Mouse (Mus musculus) right cerebral cortex, adult 18-20 months (tissue): ENCODE results near the gene Wnt5b.

Source experiments
- DNase-seq: peaks from one replicate; pipeline ENCODE4 v3.0.0; 2022; ENCODE audit warnings: mixed read lengths

The Wnt5b gene

DNA sequence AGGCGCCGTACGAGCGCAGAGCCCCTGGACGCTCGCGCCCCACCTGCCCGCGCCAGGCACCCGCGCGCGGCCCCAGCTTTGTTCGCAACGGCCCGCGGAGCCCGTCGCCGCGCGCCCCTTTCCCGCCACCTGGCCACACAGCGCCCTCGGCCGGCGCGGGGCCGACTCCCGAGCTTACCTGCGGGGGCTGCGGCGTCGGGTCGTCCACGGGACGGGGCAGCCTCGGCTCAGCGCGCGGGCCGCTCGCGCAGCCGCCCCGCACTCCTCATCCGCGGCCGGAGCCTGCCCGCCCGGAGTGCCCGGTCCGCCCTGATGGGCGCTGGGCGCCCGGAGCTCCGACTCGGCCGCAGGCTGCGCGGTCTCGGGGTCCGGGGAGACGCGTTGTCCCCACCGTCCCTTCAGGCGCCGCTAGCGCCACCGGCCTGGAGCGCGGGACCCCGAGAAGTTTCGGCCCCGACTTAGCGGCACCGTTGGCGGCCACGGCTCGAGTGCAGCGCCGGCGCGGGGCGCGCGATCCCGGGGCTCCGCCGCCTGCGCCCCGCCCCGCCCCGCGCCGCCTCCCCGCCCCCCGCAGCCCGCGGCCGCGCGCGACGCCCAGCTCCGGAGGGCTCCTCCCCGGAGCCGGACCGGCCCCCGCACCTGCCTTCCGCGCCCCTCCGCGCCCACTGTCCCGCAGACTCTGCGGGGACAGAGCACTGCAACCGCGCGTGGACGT is at the start of gene Wnt5b:
TSS of gene Wnt5b (minus strand) at position 545 of the 715 bp plus-strand sequence.
- no peak for DNase-seq

- no peak for DNase-seq
Measured at GRCm38 (mm10) chr6:119590872-119591271, 46.7 kb upstream of the Wnt5b start.

DNA sequence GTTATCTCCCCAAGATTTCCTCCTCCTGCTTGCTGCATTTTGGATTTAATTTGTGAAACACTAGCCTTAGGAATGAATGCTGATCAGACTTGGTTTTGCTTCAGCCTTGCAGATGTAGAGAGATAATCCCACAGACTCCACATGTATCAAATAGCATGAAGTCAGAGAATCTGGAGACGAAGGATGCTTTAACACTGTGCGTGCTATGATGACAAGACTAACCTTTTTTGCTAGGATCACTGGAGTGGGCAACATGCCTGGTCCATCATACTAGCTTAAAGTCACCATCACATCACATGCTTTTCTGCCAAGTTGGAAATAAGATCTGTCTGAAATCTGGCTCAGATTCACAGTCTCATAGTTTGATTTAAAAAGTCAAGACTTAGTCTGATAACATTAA is 43.8 kb upstream of the Wnt5b start:
- no peak for DNase-seq

DNA sequence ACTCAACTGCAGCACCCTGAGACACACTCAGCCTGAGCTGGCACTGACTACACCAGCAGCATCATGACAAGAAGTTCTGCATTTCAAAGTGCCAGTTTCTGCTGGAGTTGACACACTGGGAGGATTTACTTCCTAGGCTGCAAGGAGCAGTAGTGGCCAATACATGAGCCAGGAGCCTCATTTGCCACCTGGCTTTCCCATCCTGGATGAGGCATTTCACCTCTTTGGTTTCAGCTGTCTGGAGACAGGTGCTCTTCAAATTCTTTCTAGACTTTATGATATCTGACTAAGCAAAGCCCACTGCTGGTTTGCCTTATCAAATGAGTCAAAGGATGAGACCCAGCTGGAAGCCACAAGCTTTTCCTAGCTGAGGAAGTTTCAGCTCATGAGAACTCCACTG is 43.3 kb upstream of the Wnt5b start:
- DNase-seq: no peak

DNA sequence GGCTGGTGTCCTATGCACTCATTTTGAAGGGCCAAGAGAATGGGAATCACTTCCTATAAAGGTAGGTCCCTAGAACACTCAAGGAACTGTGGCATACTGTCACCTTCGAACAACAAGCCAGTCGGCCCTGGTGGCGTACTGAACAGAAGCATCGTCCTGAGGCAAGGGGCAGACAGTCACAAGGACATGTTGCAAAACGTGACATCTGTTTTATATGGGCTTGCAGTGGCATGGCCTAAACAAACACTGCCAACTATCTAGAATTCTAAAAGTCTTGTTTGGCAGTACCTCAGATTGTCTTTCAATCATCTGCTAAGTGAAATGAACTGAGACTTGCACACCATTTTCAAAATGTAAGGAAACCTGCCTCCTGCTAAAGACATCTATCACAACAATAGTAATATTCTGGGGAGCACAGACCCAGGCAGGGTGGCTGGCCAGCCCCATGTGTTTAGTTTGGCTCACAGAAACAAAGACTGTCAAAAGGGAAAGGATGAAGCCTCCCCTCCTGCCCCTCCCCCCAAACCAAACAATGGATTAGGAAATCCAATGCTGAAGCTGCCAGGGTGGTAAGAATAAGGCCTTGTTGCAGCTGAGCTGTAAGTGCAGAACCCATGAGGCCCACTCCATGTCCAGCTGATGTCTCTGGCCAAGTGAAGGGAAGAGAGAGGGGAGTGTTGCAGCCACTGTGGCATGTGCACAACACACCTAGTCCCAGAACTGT is 41.7 kb upstream of the Wnt5b start:
- peak; percentile 36 for DNase-seq

GRCm38 (mm10) chr6:119584061-119584460 is 39.9 kb upstream of the Wnt5b start:
- no peak for DNase-seq

DNA sequence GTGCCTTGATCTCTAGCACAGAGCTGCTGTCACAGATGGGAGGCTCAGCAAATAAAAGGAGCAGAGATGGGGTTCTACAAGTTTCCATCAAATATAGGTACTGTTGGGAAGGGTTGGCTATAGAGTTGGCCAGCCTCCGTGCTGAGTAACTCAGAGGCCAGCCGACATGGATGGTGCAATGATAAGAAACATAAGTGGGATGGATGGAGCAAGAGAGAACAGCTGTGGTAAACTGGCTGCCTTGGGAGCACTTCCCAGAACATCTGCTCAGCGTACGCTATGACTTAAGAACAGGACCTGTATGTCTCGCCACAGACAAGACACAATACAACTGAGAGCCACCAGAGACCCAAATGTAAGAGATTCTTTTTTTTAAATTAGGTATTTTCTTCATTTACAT is 39.0 kb upstream of the Wnt5b start:
- no peak for DNase-seq

- no peak for DNase-seq
Measured at GRCm38 (mm10) chr6:119576706-119577105, 32.6 kb upstream of the Wnt5b start.

DNA sequence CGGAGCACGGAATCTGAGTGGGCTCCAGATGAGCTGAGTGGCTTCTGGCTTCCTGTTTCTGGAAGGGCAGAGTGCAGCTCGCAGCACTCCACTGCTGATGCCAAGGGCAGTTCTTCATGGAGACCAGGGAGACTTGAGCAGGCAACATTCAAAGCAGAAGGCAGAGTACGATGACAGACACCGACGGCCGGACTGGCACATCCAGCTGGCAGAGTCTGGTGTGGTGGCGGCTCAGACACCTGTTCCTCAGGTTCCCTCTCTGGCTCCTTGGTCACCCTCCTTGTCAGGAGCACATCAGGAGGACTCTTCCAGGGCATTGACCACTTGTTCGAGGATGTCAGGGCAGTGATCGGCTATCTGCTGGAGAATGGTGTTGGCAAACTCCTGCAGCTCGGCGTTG is 31.2 kb upstream of the Wnt5b start:
- no peak for DNase-seq

- DNase-seq: no peak
Measured at GRCm38 (mm10) chr6:119572296-119572695, 28.1 kb upstream of the Wnt5b start.

DNA sequence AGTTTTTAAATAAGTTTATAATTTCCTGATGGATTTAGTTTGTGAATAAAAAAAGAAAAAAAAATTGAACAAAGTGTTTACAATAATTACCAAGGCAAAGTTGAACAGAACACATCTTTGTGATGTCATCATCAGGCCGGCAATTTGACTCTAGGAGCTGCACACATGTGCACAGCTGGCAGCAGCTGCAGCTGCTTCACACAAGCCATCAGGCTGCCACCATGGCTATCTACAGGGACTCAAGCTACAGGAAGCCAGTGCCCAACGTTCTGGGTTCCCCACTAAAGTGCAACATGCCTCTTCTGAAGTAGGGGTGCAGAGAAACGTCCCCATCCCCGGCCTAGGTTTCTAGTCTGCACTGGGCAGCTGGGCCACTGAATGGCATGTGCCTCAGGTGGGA is 26.6 kb upstream of the Wnt5b start:
- DNase-seq: no peak

- DNase-seq: no peak
Measured at GRCm38 (mm10) chr6:119568339-119568738, 24.2 kb upstream of the Wnt5b start.

GRCm38 (mm10) chr6:119565451-119566379 is 21.6 kb upstream of the Wnt5b start:
- no peak for DNase-seq

GRCm38 (mm10) chr6:119562558-119562957 is 18.4 kb upstream of the Wnt5b start:
- DNase-seq: no peak

- DNase-seq: no peak
Measured at GRCm38 (mm10) chr6:119558855-119559254, 14.7 kb upstream of the Wnt5b start.

GRCm38 (mm10) chr6:119554439-119554838 is 10.3 kb upstream of the Wnt5b start:
- DNase-seq: no peak

GRCm38 (mm10) chr6:119544518-119544864 is 344 bp upstream of the Wnt5b start:
- DNase-seq: peak; percentile 5

DNA sequence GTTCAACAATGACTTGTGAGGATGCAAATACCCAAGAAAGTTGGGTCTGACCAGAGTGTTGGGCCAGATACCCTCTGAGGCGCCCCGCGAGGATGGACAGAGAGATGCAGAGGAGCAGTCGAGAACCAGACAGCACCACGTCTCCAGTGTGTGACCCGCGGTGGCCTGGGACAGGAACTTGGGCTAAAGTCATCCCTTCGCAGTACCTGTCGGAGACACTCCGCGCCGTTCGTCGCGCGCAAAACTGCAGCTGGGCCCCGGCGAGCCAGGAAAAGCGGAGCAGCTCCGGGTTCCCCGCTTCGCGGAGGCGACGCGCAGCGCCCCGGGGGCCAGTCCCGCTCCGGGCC is 718 bp downstream of the Wnt5b start:
- no peak for DNase-seq

- no peak for DNase-seq
Measured at GRCm38 (mm10) chr6:119535867-119536266, 8.3 kb downstream of the Wnt5b start.

DNA sequence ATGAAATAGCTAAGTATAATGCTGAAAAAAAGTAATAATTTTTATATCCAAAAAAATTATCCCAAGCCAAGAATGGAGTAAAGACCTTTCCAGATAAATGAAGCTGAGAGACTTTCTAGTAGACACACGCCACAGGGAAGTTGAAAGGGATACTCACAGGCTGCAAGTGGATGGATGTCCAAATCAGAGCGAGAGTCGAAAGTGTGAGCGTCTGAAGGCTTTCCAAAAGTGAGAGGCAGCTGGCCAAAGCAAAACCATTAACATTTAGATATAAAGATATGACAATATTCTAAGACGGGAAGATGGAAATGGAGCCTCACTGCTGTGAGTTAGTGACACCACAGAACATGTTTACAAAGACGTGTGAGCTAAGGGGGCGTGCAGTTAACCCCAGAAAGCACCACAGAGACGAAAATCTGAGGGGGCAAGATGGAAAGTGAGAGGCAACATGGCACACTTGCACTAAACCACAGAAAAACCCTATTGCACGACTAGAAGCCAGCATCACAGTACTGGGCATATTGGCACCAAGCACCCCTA is 10.9 kb downstream of the Wnt5b start:
- DNase-seq: no peak

DNA sequence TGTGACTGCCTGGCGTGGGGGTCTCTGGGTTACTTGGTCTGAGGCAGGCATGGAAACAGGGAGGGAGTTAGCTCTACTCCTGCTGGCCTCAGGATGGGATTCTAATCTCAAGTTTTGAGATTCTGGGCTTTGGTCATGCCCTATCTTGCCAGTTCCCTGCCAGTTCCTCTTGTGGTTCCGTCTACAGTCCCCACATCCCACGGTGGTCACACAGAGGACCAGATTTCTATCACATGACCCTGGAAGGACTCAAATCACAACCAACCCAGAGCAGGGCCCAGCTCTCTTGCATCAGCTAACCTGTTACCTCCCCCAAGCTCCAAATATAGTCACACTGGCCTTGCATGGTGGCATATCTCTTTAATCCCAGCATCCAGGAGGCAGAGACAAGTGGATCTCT is 14.5 kb downstream of the Wnt5b start:
- DNase-seq: no peak

GRCm38 (mm10) chr6:119526498-119526897 is 17.6 kb downstream of the Wnt5b start:
- DNase-seq: no peak

GRCm38 (mm10) chr6:119521931-119522391 is 22.2 kb downstream of the Wnt5b start:
- peak; percentile 48 for DNase-seq
